Mouse (Mus musculus) forebrain, embryonic 16.5 days (tissue): ENCODE measurements around the gene Pcdh17. TPM values are rescaled to one million over a fixed set of nuclear protein-coding genes. Genes with fewer than 3 reads are reported as not detected.

Experiments used
- ATAC-seq: fragments of 200-750 bp; cut with Nextera tagmentation; 2 replicates; pipeline ENCODE4 v1.8.0; 2017; ENCODE audit warnings: mild to moderate bottlenecking, moderate library complexity
- H3K27ac ChIP-seq: fragments of 300-500 bp; sonication (generic); 2 replicates; pipeline ENCODE4 v1.5.1; 2014; ENCODE audit warnings: low read length, control low read depth
- H3K27me3 ChIP-seq: fragments of 300-500 bp; sonication (generic); replicated peaks from 2 replicates; pipeline ENCODE4 v1.6.1; 2014; ENCODE audit warnings: low read length; ENCODE audit not compliant: control insufficient read depth, insufficient read depth
- H3K36me3 ChIP-seq: fragments of 300-500 bp; sonication (generic); 2 replicates; pipeline ENCODE4 v1.6.1; 2014; ENCODE audit not compliant: control insufficient read depth, insufficient read depth
- H3K4me1 ChIP-seq: fragments of 300-500 bp; sonication (generic); replicated peaks from 2 replicates; pipeline ENCODE4 v1.6.1; 2014; ENCODE audit warnings: low read length; ENCODE audit not compliant: control insufficient read depth, insufficient read depth
- H3K4me2 ChIP-seq: fragments of 300-500 bp; sonication (generic); 2 replicates; pipeline ENCODE4 v1.6.1; 2014; ENCODE audit warnings: mild to moderate bottlenecking, low read length, control low read depth
- H3K4me3 ChIP-seq: fragments of 300-500 bp; sonication (generic); replicated peaks from 2 replicates; pipeline ENCODE4 v1.5.1; 2014; ENCODE audit warnings: mild to moderate bottlenecking, low read length, control low read depth
- H3K9ac ChIP-seq: fragments of 300-500 bp; sonication (generic); replicated peaks from 2 replicates; pipeline ENCODE4 v1.6.1; 2014; ENCODE audit warnings: low read depth, low read length, control low read depth
- H3K9me3 ChIP-seq: fragments of 300-500 bp; sonication (generic); 2 replicates; pipeline ENCODE4 v1.6.1; 2016; ENCODE audit warnings: low read length; ENCODE audit not compliant: control insufficient read depth
- WGBS: fragments of 180-500 bp; shearing (Covaris S2); extraction: QIAGEN DNeasy Blood & Tissue Kit; methylation state at CpG from one replicate; pipeline ENCODE4 v1.1.7; 2014; 5-methylcytosine and 5-hydroxymethylcytosine counted together
- polyA plus RNA-seq: library from polyadenylated mRNA; unstranded; fragments of >200 nt; fragmentation: Nextera tagmentation; extraction: Ambion mirVana; gene quantifications from 2 replicates; pipeline ENCODE4 v1.2.1, GENCODE M21; 2015

Gene Pcdh17
- polyA plus RNA-seq, 1 experiment from 2014 or later, result 23.3 TPM

- no peak overlapping the region for H3K27ac ChIP-seq
- no peaks in the 10 kb centered on the region for H3K9me3 ChIP-seq
- no peak overlapping the region for H3K9ac ChIP-seq
- WGBS, result 77% methylated on average over 8 of the region's 8 CpGs
- no peak for ATAC-seq
- H3K36me3 ChIP-seq, result no peaks in the 10 kb centered on the region
- H3K27me3 ChIP-seq, result no peaks in the 10 kb centered on the region
- no peaks in the 10 kb centered on the region for H3K4me1 ChIP-seq
- H3K4me2 ChIP-seq, result no peak overlapping the region
- H3K4me3 ChIP-seq, result no peak overlapping the region
Observed at GRCm38 (mm10) chr14:84476336-84476735, 33.0 kb downstream of the Pcdh17 start.

DNA sequence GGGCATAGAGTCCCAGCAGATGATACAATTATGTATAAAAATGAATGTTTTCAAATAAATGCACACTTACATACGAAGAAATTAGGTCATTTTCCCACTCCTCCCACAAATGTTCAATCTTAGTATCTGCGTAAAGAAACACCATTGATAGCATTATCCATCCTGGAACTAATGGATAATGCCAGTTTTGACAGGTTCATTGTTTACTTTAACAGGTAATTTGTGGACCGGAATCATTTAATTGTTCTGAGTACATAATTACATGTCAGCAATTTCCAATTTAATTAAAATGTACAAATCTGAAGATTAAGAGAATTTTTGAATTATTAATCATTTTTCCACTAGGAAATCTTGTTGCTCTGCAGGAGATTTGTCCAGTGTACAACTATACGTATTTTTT is 33.5 kb downstream of the Pcdh17 start:
- no peaks in the 10 kb centered on the region for H3K27me3 ChIP-seq
- no peak for ATAC-seq
- no peak overlapping the region for H3K9ac ChIP-seq
- H3K4me2 ChIP-seq, result no peak overlapping the region
- no peaks in the 10 kb centered on the region for H3K36me3 ChIP-seq
- WGBS, result 49% methylated on average over 4 of the region's 4 CpGs
- H3K4me1 ChIP-seq, result no peaks in the 10 kb centered on the region
- no peak overlapping the region for H3K4me3 ChIP-seq
- H3K27ac ChIP-seq, result no peak overlapping the region
- H3K9me3 ChIP-seq, result no peaks in the 10 kb centered on the region

DNA sequence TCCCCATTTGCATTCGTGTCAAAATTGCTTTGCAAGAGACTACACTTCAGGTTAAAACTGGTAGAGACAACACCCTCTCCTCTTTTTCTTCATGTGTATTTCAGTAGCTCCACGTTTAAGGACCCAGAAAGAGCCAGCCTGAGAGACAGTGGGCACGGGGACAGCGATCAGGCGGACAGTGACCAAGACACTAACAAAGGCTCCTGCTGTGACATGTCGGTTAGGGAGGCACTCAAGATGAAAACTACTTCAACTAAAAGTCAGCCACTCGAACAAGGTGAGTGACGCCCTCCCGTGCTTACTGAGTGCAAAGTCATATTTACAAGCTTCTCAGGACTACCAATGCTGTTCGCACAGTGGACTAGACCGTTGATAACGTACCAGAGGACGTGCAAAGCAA is 34.0 kb downstream of the Pcdh17 start:
- Histone ChIP-seq H3K27ac (no peak overlapping the region), H3K4me1 (no peaks in the 10 kb centered on the region), H3K4me2 (no peak overlapping the region), H3K27me3 (no peaks in the 10 kb centered on the region), H3K9me3 (no peaks in the 10 kb centered on the region), H3K4me3 (no peak overlapping the region), H3K36me3 (no peaks in the 10 kb centered on the region), H3K9ac (no peak overlapping the region)
- ATAC-seq, result no peak
- 41% methylated on average over 13 of the region's 13 CpGs for WGBS

GRCm38 (mm10) chr14:84480546-84480945 is 37.2 kb downstream of the Pcdh17 start:
- no peaks in the 10 kb centered on the region for H3K27me3 ChIP-seq
- H3K9me3 ChIP-seq, result no peaks in the 10 kb centered on the region
- H3K9ac ChIP-seq, result no peak overlapping the region
- WGBS, result 84% methylated on average over 6 of the region's 6 CpGs
- no peaks in the 10 kb centered on the region for H3K36me3 ChIP-seq
- no peaks in the 10 kb centered on the region for H3K4me1 ChIP-seq
- no peak overlapping the region for H3K4me2 ChIP-seq
- no peak overlapping the region for H3K27ac ChIP-seq
- no peak for ATAC-seq
- H3K4me3 ChIP-seq, result no peak overlapping the region

GRCm38 (mm10) chr14:84484350-84484749 is 41.0 kb downstream of the Pcdh17 start:
- Histone ChIP-seq H3K27me3 (no peaks in the 10 kb centered on the region), H3K9ac (no peak overlapping the region), H3K27ac (no peak overlapping the region), H3K36me3 (no peaks in the 10 kb centered on the region), H3K4me1 (no peaks in the 10 kb centered on the region), H3K4me2 (no peak overlapping the region), H3K4me3 (no peak overlapping the region), H3K9me3 (no peaks in the 10 kb centered on the region)
- ATAC-seq, result no peak
- 85% methylated on average over 4 of the region's 4 CpGs for WGBS

DNA sequence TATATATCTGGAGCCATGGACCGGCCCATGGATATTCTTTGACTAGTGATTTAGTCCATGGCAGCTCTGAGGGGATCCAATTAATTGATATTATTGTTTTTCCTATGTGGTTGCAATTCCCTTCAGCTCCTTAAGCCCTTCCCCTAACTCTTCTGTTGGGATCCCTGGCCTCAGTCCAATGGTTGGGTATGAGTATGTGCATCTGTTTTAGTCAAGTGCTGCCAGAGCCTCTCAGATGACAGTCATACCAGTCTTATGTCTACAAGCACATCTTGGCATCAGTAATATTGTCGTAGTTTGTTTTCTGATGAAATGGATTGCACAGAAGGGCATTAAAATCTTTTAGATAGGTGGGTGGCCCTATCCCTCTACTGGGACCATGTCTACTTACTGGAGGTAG is 67.6 kb downstream of the Pcdh17 start:
- ATAC-seq, result no peak; the same call in 1 of the 2 replicates
- no peak overlapping the region for H3K27ac ChIP-seq
- H3K9me3 ChIP-seq, result no peaks in the 10 kb centered on the region
- H3K4me1 ChIP-seq, result no peaks in the 10 kb centered on the region
- no peak overlapping the region for H3K4me2 ChIP-seq
- no peak overlapping the region for H3K4me3 ChIP-seq
- H3K36me3 ChIP-seq, result no peaks in the 10 kb centered on the region
- H3K27me3 ChIP-seq, result no peaks in the 10 kb centered on the region
- H3K9ac ChIP-seq, result no peak overlapping the region
- 88% methylated on average over 2 of the region's 2 CpGs for WGBS

DNA sequence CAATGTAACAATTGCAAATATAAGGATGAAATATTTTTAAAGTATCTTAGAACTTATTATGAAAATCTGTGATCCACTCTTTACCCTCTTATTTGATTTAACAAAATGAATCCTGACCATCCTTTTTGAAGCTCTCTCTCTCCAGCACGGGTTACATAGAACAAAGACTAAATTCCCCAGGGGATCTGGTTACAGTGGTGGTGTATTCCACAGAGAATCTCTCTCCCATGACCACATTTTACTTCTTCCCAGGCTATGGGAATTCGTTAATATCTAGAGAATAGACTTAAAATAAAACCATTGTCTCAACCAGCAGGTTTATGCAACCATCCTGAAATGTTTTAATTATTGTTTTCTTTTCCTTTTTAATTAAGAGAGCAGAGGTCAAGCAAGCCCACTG is 89.0 kb downstream of the Pcdh17 start:
- no peak overlapping the region for H3K4me3 ChIP-seq
- no peaks in the 10 kb centered on the region for H3K9me3 ChIP-seq
- H3K27ac ChIP-seq, result no peak overlapping the region
- 7% methylated on average over 2 of the region's 2 CpGs for WGBS
- ATAC-seq, result no peak
- H3K36me3 ChIP-seq, result no peaks in the 10 kb centered on the region; the same call in 1 of the 2 replicates
- H3K4me1 ChIP-seq, result peaks cover 3% of the 10 kb centered on the region; the same call in 1 of the 2 replicates
- no peak overlapping the region for H3K4me2 ChIP-seq
- no peak overlapping the region for H3K9ac ChIP-seq
- H3K27me3 ChIP-seq, result no peaks in the 10 kb centered on the region

- H3K27me3 ChIP-seq, result no peaks in the 10 kb centered on the region
- no peaks in the 10 kb centered on the region; the same call in 1 of the 2 replicates for H3K36me3 ChIP-seq
- no peak overlapping the region for H3K4me3 ChIP-seq
- H3K4me2 ChIP-seq, result no peak overlapping the region
- ATAC-seq, result peak; percentile 59
- no peak overlapping the region for H3K27ac ChIP-seq
- no peaks in the 10 kb centered on the region for H3K9me3 ChIP-seq
- peaks cover 3% of the 10 kb centered on the region; the same call in 1 of the 2 replicates for H3K4me1 ChIP-seq
- no peak overlapping the region for H3K9ac ChIP-seq
Observed at GRCm38 (mm10) chr14:84535264-84535663, 91.9 kb downstream of the Pcdh17 start.

DNA sequence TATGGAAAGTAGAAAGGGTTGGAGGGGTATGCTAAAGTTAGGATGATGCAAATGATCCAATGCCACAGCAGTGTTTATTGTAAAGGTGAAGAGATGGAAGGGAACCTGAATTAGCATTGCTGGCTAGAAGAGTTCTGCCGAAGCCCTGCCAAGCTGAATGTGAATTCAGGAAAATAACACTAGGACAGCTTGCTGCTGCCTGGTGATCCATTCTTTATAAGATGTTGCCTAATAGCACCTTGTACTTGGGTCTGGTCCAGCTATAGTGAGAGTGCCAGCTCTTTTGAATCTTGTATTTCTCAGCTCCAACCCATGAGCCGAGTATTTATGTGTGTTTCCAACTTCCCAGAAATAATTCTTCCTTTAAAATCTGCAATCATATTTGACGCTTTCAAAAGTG is 98.5 kb downstream of the Pcdh17 start:
- Histone ChIP-seq H3K4me3 (no peak overlapping the region), H3K9ac (no peak overlapping the region), H3K27ac (no peak overlapping the region; the same call in 1 of the 2 replicates), H3K4me1 (peaks cover 9% of the 10 kb centered on the region), H3K9me3 (no peaks in the 10 kb centered on the region), H3K4me2 (no peak overlapping the region), H3K27me3 (no peaks in the 10 kb centered on the region), H3K36me3 (no peaks in the 10 kb centered on the region)
- ATAC-seq, result peak; percentile 80
- 36% methylated on average over 3 of the region's 3 CpGs for WGBS

- ATAC-seq, result peak; percentile 29
- peaks cover 15% of the 10 kb centered on the region for H3K4me1 ChIP-seq
- no peaks in the 10 kb centered on the region for H3K36me3 ChIP-seq
- no peak overlapping the region for H3K27ac ChIP-seq
- H3K4me2 ChIP-seq, result no peak overlapping the region
- no peak overlapping the region for H3K9ac ChIP-seq
- H3K27me3 ChIP-seq, result no peaks in the 10 kb centered on the region
- H3K4me3 ChIP-seq, result no peak overlapping the region
- 6% methylated on average over 2 of the region's 2 CpGs for WGBS
- H3K9me3 ChIP-seq, result no peaks in the 10 kb centered on the region
Observed at GRCm38 (mm10) chr14:84545968-84546367, 102.6 kb downstream of the Pcdh17 start.
